8 mouse cellular contexts compared by ENCODE assay signal in genomic region chr4:47138967-47139777, GRCm38 (mm10). TPM values are rescaled to one million over a fixed set of nuclear protein-coding genes. Genes with fewer than 3 reads are reported as not detected.
DNase-seq lines count a peak whose midpoint lies in the region; ATAC-seq and TF ChIP-seq lines count a peak whose summit lies in the region.

No protein-coding gene starts in this region.

- H3K4me3 ChIP-seq in heart, embryonic 14.5 days (ENCODE audit: control insufficient read depth in 1 of 2, insufficient read depth in 1 of 2, low read depth in 1 of 2, low read length in 2 of 2): no peak overlapping the region
- H3K4me3 ChIP-seq in layer of hippocampus, adult 2 months: no peak overlapping the region

- TF ChIP-seq CTCF in layer of hippocampus, adult 2 months (conservative IDR thresholded peaks at IDR 0.05): no peak

- H3K9ac ChIP-seq in heart, embryonic 14.5 days (ENCODE audit: low read length): no peak overlapping the region

- H3K27me3 ChIP-seq in heart, embryonic 14.5 days (ENCODE audit: control insufficient read depth, insufficient read depth, low read length): no peaks in the 10 kb centered on the region

- no peak overlapping the region for H3K4me2 ChIP-seq in heart, embryonic 14.5 days (ENCODE audit: low read length)

- DNase-seq in NIH3T3 (ENCODE audit: low read depth): peak; percentile 53
- peak; percentile 43 for DNase-seq in adrenal gland, adult 8-10 months
- peak; percentile 74 to 81 for DNase-seq in kidney, postnatal 4 days
- no peak for DNase-seq in layer of hippocampus, adult 2 months (ENCODE audit: low spot score in 2 of 2)
- DNase-seq in layer of hippocampus, adult 18-20 months (ENCODE audit: low spot score in 2 of 2): no peak

- H3K4me1 ChIP-seq in heart, embryonic 14.5 days (ENCODE audit: control insufficient read depth in 2 of 2, insufficient read depth in 2 of 2, low read length in 2 of 2): peaks cover 3 to 10% of the 10 kb centered on the region in 2 experiments; a peak in 3 of 4 replicates

- WGBS in heart, embryonic 14.5 days: 48% methylated on average over 9 of the region's 9 CpGs

- no peaks in the 10 kb centered on the region for H3K36me3 ChIP-seq in heart, embryonic 14.5 days (ENCODE audit: control insufficient read depth, insufficient read depth, low read length)

- peak; percentile 55; the same call in 1 of the 2 replicates for ATAC-seq in heart, embryonic 14.5 days (ENCODE audit: insufficient number of reproducible peaks, insufficient read depth, low FRiP score, low read depth)
- no peak for ATAC-seq in megakaryocyte-erythroid progenitor cell, adult 5-6 weeks (replicated peaks; ENCODE audit: low FRiP score, low TSS enrichment, poor library complexity, severe bottlenecking)
- no peak for ATAC-seq in inflammation-experienced regulatory T-cells, adult 6 months

- H3K9me3 ChIP-seq in heart, embryonic 14.5 days (ENCODE audit: control insufficient read depth, low read length): no peaks in the 10 kb centered on the region

- peak overlapping the region in 1 of 2 experiments; percentile 22; a peak in 1 of 4 replicates for H3K27ac ChIP-seq in heart, embryonic 14.5 days (replicated peaks in 1 of 2; ENCODE audit: control insufficient read depth in 1 of 2, insufficient read depth in 1 of 2, low read depth in 2 of 2, low read length in 2 of 2)
- H3K27ac ChIP-seq in layer of hippocampus, adult 2 months: no peak overlapping the region

RNA-seq across cellular contexts. Expression of gene Galnt12, which starts 47.5 kb away (rescaled TPM):
- 1 to 10 TPM in 2 of 4 experiments, under 1 TPM in 2; 0.67 to 1.3 (median 0.98) TPM for total RNA-seq in adrenal gland, adult 8-10 months (2022)
- 1.6 and 2.1 TPM in 2 replicates for polyA plus RNA-seq in heart, embryonic 14.5 days (2014; fragmentation: Nextera tagmentation; extraction: Ambion mirVana)
- under 1 TPM; 0.69 to 0.97 TPM for total RNA-seq in layer of hippocampus, adult 2 months (2021)
- not detected in 2 replicates for total RNA-seq in megakaryocyte-erythroid progenitor cell, adult 5-6 weeks (2014; fragmentation: Nextera tagmentation)
- total RNA-seq in megakaryocyte-erythroid progenitor cell, adult 5-6 weeks (2017): 0.19 and 0.34 TPM in 2 replicates
- polyA plus RNA-seq in inflammation-experienced regulatory T-cells, adult 6 months (2017; shearing (Covaris generic)): 1 to 10 TPM; 5.4 to 7.2 (median 6.0) TPM
- under 1 TPM; 0.74 to 0.77 TPM for total RNA-seq in layer of hippocampus, adult 18-20 months (2021)

Comparison
In these comparisons a context has a peak if more than half of its experiments do, and no peak if none do; other contexts are left out.
1. DNase-seq: peak in NIH3T3 (single experiment), adrenal gland, adult 8-10 months (single experiment) and kidney, postnatal 4 days (2 of 2); none in layer of hippocampus, adult 2 months (0 of 2) and layer of hippocampus, adult 18-20 months (0 of 2).